Mouse (Mus musculus): Measurements from ENCODE around the gene Arv1. TPM values are rescaled to one million over a fixed set of nuclear protein-coding genes. Genes with fewer than 3 reads are reported as not detected.

Gene Arv1
- polyA plus RNA-seq, 1 experiment from 2014 or later: 32.8 TPM

DNA sequence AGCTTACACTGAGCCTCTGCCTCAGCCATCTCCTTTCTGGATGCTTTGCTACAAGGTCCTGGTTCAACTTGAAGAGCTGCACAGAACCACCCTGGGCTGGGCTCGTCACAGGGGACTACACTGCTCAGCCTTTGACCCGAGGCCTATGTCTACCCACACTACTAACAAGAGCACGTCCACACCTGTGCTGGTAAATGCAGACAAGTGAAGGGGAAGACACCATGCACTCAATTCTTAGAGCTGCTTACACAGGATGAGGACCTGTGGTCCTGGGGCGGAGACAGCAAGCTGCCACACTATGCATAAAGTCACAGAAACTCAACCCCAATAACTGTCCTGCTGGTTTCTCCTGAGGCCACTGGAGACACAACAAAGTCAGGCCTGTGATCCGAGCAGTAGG, 21.7 kb upstream of the Arv1 start:
- H3K4me1 ChIP-seq (replicated peaks): no peaks in the 10 kb centered on the region
- no peak overlapping the region for H3K4me2 ChIP-seq
- H3K36me3 ChIP-seq: peaks cover 88% of the 10 kb centered on the region
- H3K9ac ChIP-seq: no peak overlapping the region
- no peak overlapping the region for H3K4me3 ChIP-seq
- 93% methylated on average over 5 of the region's 5 CpGs for WGBS
- ATAC-seq (ENCODE audit: low FRiP score): no peak
- no peaks in the 10 kb centered on the region for H3K9me3 ChIP-seq
- H3K27ac ChIP-seq: no peak overlapping the region
- H3K27me3 ChIP-seq: no peaks in the 10 kb centered on the region

- Histone ChIP-seq H3K36me3 (peaks cover 86% of the 10 kb centered on the region), H3K27ac (no peak overlapping the region), H3K27me3 (no peaks in the 10 kb centered on the region), H3K4me3 (no peak overlapping the region), H3K9ac (no peak overlapping the region), H3K4me2 (no peak overlapping the region), H3K4me1 (replicated peaks) (no peaks in the 10 kb centered on the region), H3K9me3 (no peaks in the 10 kb centered on the region)
- WGBS: 97% methylated on average over 9 of the region's 9 CpGs
- no peak for ATAC-seq (ENCODE audit: low FRiP score)
Observed at GRCm38 (mm10) chr8:124701023-124701422, 20.9 kb upstream of the Arv1 start.

DNA sequence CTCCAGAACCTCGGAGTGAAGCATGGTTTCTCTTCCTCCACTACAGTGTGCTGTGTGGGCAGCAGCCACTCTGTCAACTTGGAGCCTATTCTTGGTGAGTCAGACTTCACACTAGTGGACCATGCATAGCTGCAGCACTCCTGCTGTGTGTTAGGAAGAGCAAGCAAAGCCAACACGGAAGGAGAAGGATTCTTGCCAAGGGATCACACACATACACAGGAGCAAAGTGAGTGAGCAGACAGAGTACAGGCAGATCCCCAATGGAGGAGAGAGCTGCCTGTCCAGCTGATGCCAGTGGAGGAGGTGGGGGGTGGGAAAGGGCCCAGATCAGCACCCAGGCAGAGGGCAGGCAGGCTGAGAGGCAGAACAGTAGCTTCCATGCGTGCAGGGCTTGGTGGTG, 19.8 kb upstream of the Arv1 start:
- WGBS: 83% methylated on average over 3 of the region's 3 CpGs
- Histone ChIP-seq H3K27ac (no peak overlapping the region), H3K27me3 (no peaks in the 10 kb centered on the region), H3K4me1 (replicated peaks) (no peaks in the 10 kb centered on the region), H3K9me3 (no peaks in the 10 kb centered on the region), H3K36me3 (peaks cover 81% of the 10 kb centered on the region), H3K4me3 (no peak overlapping the region), H3K9ac (no peak overlapping the region), H3K4me2 (no peak overlapping the region)
- no peak for ATAC-seq (ENCODE audit: low FRiP score)

GRCm38 (mm10) chr8:124703526-124703925, 18.4 kb upstream of the Arv1 start:
- no peak overlapping the region for H3K27ac ChIP-seq
- no peak for ATAC-seq (ENCODE audit: low FRiP score)
- no peaks in the 10 kb centered on the region for H3K4me1 ChIP-seq (replicated peaks)
- H3K4me2 ChIP-seq: no peak overlapping the region
- WGBS: 75% methylated on average over 4 of the region's 4 CpGs
- H3K9ac ChIP-seq: no peak overlapping the region
- no peaks in the 10 kb centered on the region for H3K27me3 ChIP-seq
- H3K4me3 ChIP-seq: no peak overlapping the region
- H3K36me3 ChIP-seq: peaks cover 74% of the 10 kb centered on the region
- H3K9me3 ChIP-seq: no peaks in the 10 kb centered on the region

DNA sequence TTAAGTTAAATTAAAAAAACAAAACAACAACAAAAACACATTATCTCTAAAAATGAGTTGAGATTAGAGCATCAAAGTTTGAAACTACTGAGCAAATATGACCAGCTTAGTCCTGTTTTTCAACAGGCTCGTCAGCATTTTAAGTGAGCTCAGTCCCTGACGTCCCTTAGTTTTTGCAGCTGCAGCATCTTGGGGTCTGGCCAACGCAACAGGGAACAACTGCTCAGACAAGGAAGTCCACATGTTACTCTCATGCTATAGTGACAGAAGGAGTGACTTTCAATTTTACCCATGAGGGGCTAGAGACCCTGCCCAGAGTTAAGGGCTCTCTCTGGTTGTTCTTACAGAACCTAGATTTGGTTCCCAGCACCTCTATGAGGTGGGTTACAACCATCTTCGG, 17.6 kb upstream of the Arv1 start:
- Histone ChIP-seq H3K9ac (no peak overlapping the region), H3K4me2 (no peak overlapping the region), H3K27ac (no peak overlapping the region), H3K36me3 (peaks cover 77% of the 10 kb centered on the region), H3K9me3 (no peaks in the 10 kb centered on the region), H3K4me1 (replicated peaks) (no peaks in the 10 kb centered on the region), H3K27me3 (no peaks in the 10 kb centered on the region), H3K4me3 (no peak overlapping the region)
- WGBS: 89% methylated on average over 4 of the region's 4 CpGs
- ATAC-seq (ENCODE audit: low FRiP score): no peak

- Histone ChIP-seq H3K36me3 (peaks cover 75% of the 10 kb centered on the region), H3K4me1 (replicated peaks) (no peaks in the 10 kb centered on the region)
Observed at GRCm38 (mm10) chr8:124705823-124706222, 16.1 kb upstream of the Arv1 start.

DNA sequence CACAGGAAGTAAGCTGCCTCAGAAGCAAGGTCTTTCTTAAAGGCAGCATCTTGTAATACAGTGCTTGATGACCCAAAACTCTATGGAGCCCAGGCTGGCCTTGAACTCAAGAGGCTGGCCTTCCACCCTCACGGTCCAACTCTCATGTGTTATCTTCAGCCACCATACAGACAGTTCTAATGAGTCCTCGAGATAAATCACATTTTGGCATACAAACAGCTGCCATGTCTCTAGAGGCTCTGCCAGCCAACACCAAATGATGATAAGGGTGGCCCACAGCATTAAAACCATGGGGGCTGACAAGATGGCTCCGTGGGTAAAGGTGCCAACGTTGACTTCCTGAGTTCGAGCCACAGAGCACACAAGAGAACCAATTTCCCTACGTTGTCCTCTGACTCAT, 8.7 kb upstream of the Arv1 start:
- Histone ChIP-seq H3K9me3 (no peaks in the 10 kb centered on the region), H3K27ac (no peak overlapping the region), H3K9ac (no peak overlapping the region), H3K4me1 (replicated peaks) (no peaks in the 10 kb centered on the region), H3K4me2 (no peak overlapping the region), H3K36me3 (peaks cover 56% of the 10 kb centered on the region), H3K27me3 (no peaks in the 10 kb centered on the region), H3K4me3 (no peak overlapping the region)
- 94% methylated on average over 6 of the region's 6 CpGs for WGBS
- ATAC-seq (ENCODE audit: low FRiP score): no peak

More at GRCm38 (mm10) chr8:124705823-124706222, 16.1 kb upstream of the Arv1 start:
- no peak overlapping the region for H3K4me3 ChIP-seq
- no peak overlapping the region for H3K27ac ChIP-seq
- H3K9me3 ChIP-seq: no peaks in the 10 kb centered on the region
- H3K4me2 ChIP-seq: no peak overlapping the region
- H3K27me3 ChIP-seq: no peaks in the 10 kb centered on the region
- H3K9ac ChIP-seq: no peak overlapping the region
- ATAC-seq (ENCODE audit: low FRiP score): no peak
- 97% methylated on average over 8 of the region's 8 CpGs for WGBS

GRCm38 (mm10) chr8:124715736-124716135, 6.2 kb upstream of the Arv1 start:
- Histone ChIP-seq H3K4me3 (no peak overlapping the region), H3K9ac (no peak overlapping the region), H3K4me1 (replicated peaks) (peaks cover 10% of the 10 kb centered on the region), H3K27ac (no peak overlapping the region), H3K9me3 (no peaks in the 10 kb centered on the region), H3K36me3 (peaks cover 39% of the 10 kb centered on the region), H3K27me3 (no peaks in the 10 kb centered on the region), H3K4me2 (no peak overlapping the region)
- ATAC-seq (ENCODE audit: low FRiP score): no peak
- WGBS: 89% methylated on average over 8 of the region's 8 CpGs

GRCm38 (mm10) chr8:124720133-124720532, 1.8 kb upstream of the Arv1 start:
- ATAC-seq (ENCODE audit: low FRiP score): no peak
- no peaks in the 10 kb centered on the region for H3K27me3 ChIP-seq
- H3K4me3 ChIP-seq: no peak overlapping the region
- WGBS: 82% methylated on average over 7 of the region's 7 CpGs
- peaks cover 9% of the 10 kb centered on the region for H3K36me3 ChIP-seq
- peak overlapping the region; percentile 93 for H3K4me2 ChIP-seq
- H3K9ac ChIP-seq: 0 out of 2 replicates have a peak overlapping the region, but pooled peaks have one; percentile 94
- H3K9me3 ChIP-seq: no peaks in the 10 kb centered on the region
- H3K4me1 ChIP-seq (replicated peaks): peaks cover 28% of the 10 kb centered on the region
- no peak overlapping the region for H3K27ac ChIP-seq

- H3K4me1 ChIP-seq (replicated peaks): peaks cover 28% of the 10 kb centered on the region
- H3K4me3 ChIP-seq: peak overlapping the region; percentile 94
- ATAC-seq (ENCODE audit: low FRiP score): peak; percentile 79
- H3K4me2 ChIP-seq: peak overlapping the region; percentile 93
- peak overlapping the region; percentile 94 for H3K9ac ChIP-seq
- no peaks in the 10 kb centered on the region for H3K27me3 ChIP-seq
- H3K36me3 ChIP-seq: peaks cover 16% of the 10 kb centered on the region
- 2% methylated on average over 31 of the region's 31 CpGs for WGBS
- H3K27ac ChIP-seq: peak overlapping the region; percentile 81
- H3K9me3 ChIP-seq: no peaks in the 10 kb centered on the region
Observed at GRCm38 (mm10) chr8:124720938-124721861, 739 bp upstream of the Arv1 start.

GRCm38 (mm10) chr8:124724301-124724700, 2.4 kb downstream of the Arv1 start:
- H3K4me3 ChIP-seq: no peak overlapping the region
- no peak for ATAC-seq (ENCODE audit: low FRiP score)
- H3K27me3 ChIP-seq: no peaks in the 10 kb centered on the region
- no peak overlapping the region for H3K27ac ChIP-seq
- 93% methylated on average over 7 of the region's 7 CpGs for WGBS
- peaks cover 28% of the 10 kb centered on the region for H3K4me1 ChIP-seq (replicated peaks)
- H3K9me3 ChIP-seq: no peaks in the 10 kb centered on the region
- no peak overlapping the region for H3K4me2 ChIP-seq
- H3K36me3 ChIP-seq: peaks cover 39% of the 10 kb centered on the region
- no peak overlapping the region for H3K9ac ChIP-seq

DNA sequence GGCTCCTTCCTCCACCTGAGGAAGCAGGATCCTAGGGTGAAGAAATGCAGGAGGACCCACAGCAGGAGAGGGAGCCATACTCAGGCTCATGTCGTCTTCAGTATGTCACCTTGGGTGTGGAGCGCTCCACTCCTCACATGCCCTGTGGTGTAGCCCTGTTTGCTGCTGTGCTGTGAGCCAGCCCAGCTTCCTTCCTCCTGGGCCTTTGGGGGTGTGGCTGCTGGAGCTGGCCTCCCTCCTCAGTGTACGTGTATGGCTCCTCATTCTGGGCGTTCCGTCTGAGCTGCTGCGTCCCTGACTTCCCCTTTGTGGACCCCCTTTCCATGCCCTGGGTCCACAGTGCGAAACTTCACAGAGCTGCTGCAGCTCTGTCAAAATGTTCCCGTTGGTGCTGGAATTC, 10.9 kb downstream of the Arv1 start:
- no peak for ATAC-seq (ENCODE audit: low FRiP score)
- 89% methylated on average over 8 of the region's 8 CpGs for WGBS
- no peak overlapping the region for H3K27ac ChIP-seq

DNA sequence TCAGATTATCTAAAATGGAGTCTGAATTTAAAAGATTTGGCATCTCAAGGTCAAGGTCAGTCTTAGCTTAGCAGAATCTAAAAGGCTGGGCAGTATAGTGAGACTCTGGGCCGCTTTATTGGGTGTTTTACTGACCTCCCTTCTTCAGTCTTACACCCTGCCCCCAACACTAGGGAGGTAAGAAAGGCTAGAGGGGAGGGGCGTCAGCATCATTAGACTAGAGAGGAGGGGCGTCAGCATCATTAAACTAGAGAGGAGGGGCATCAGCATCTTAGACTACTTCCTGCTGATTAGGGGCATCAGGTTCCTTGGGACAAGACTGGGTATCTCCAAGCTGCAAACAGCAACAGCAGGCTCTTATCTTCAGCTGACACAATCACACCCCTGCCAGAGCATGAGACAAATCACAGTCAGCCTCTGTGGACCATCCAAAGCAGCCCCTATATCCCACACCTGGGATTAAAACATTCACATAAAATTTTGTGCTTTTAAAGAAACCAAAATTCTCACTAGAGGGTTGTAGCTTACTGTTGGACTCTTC, 13.5 kb downstream of the Arv1 start:
- peaks cover 59% of the 10 kb centered on the region for H3K36me3 ChIP-seq

More for the DNA sequence above, 10.9 kb downstream of the Arv1 start:
- no peak overlapping the region for H3K9ac ChIP-seq
- no peak overlapping the region for H3K4me2 ChIP-seq
- H3K36me3 ChIP-seq: peaks cover 84% of the 10 kb centered on the region
- no peaks in the 10 kb centered on the region for H3K4me1 ChIP-seq (replicated peaks)
- H3K4me3 ChIP-seq: no peak overlapping the region
- no peaks in the 10 kb centered on the region for H3K27me3 ChIP-seq
- H3K9me3 ChIP-seq: no peaks in the 10 kb centered on the region

More for the DNA sequence above, 13.5 kb downstream of the Arv1 start:
- no peaks in the 10 kb centered on the region for H3K4me1 ChIP-seq (replicated peaks)
- no peaks in the 10 kb centered on the region for H3K9me3 ChIP-seq
- no peaks in the 10 kb centered on the region for H3K27me3 ChIP-seq
- no peak overlapping the region for H3K9ac ChIP-seq
- 74% methylated on average over 3 of the region's 3 CpGs for WGBS
- no peak for ATAC-seq (ENCODE audit: low FRiP score)
- H3K4me3 ChIP-seq: no peak overlapping the region
- H3K4me2 ChIP-seq: no peak overlapping the region
- no peak overlapping the region for H3K27ac ChIP-seq
